8 mouse cellular contexts compared by ENCODE assay signal in genomic region chr7:31130841-31131240, GRCm38 (mm10). TPM values are rescaled to one million over a fixed set of nuclear protein-coding genes. Genes with fewer than 3 reads are reported as not detected.
DNase-seq lines count a peak whose midpoint lies in the region; ATAC-seq and TF ChIP-seq lines count a peak whose summit lies in the region.

No protein-coding gene starts in this region.

- peaks cover 8% of the 10 kb centered on the region; the same call in 1 of the 2 replicates for H3K4me1 ChIP-seq in liver, embryonic 11.5 days (replicated peaks; ENCODE audit: control insufficient read depth, insufficient read depth, low read length)
- H3K4me1 ChIP-seq in heart, postnatal 0 days (ENCODE audit: control insufficient read depth, insufficient read depth): peaks cover 5% of the 10 kb centered on the region
- H3K4me1 ChIP-seq in stomach, embryonic 14.5 days (ENCODE audit: control insufficient read depth, insufficient read depth, low read length): 0 out of 2 replicates have a peak, but pooled peaks cover 4% of the 10 kb centered on the region

- TF ChIP-seq CTCF in heart, postnatal 0 days (IDR thresholded peaks at IDR 0.05; ENCODE audit: low read depth): peak; percentile 85

- no peak overlapping the region for H3K9ac ChIP-seq in liver, embryonic 11.5 days (ENCODE audit: low read depth, low read length)
- H3K9ac ChIP-seq in heart, postnatal 0 days (replicated peaks; ENCODE audit: low read depth, low read length): no peak overlapping the region
- no peak overlapping the region for H3K9ac ChIP-seq in stomach, embryonic 14.5 days (replicated peaks; ENCODE audit: low read depth, low read length)

- no peak for TF ChIP-seq EP300 in heart, postnatal 0 days (IDR thresholded peaks at IDR 0.05; ENCODE audit: low read depth)

- peaks cover 49% of the 10 kb centered on the region for H3K36me3 ChIP-seq in liver, embryonic 11.5 days (ENCODE audit: control insufficient read depth, insufficient read depth, low read length)
- peaks cover 74% of the 10 kb centered on the region for H3K36me3 ChIP-seq in heart, postnatal 0 days (replicated peaks; ENCODE audit: control insufficient read depth, insufficient read depth, low read length)
- peaks cover 66% of the 10 kb centered on the region for H3K36me3 ChIP-seq in stomach, embryonic 14.5 days (ENCODE audit: control insufficient read depth, insufficient read depth, low read length)

- no peak overlapping the region for H3K4me3 ChIP-seq in liver, embryonic 11.5 days (ENCODE audit: low read depth, low read length)
- no peak overlapping the region for H3K4me3 ChIP-seq in heart, postnatal 0 days (ENCODE audit: low read depth, low read length)
- H3K4me3 ChIP-seq in stomach, embryonic 14.5 days (ENCODE audit: low read depth, low read length): no peak overlapping the region

- no peaks in the 10 kb centered on the region for H3K9me3 ChIP-seq in liver, embryonic 11.5 days (ENCODE audit: control insufficient read depth, low read length)
- H3K9me3 ChIP-seq in heart, postnatal 0 days (replicated peaks; ENCODE audit: control insufficient read depth, low read length): no peaks in the 10 kb centered on the region
- no peaks in the 10 kb centered on the region for H3K9me3 ChIP-seq in stomach, embryonic 14.5 days (ENCODE audit: control insufficient read depth, low read depth, low read length)

- peaks cover 27% of the 10 kb centered on the region for H3K27me3 ChIP-seq in liver, embryonic 11.5 days (replicated peaks; ENCODE audit: control insufficient read depth, insufficient read depth, low read length)
- 0 out of 2 replicates have a peak, but pooled peaks cover 13% of the 10 kb centered on the region for H3K27me3 ChIP-seq in heart, postnatal 0 days (ENCODE audit: control insufficient read depth, insufficient read depth, low read length)
- peaks cover 6% of the 10 kb centered on the region; the same call in 1 of the 2 replicates for H3K27me3 ChIP-seq in stomach, embryonic 14.5 days (ENCODE audit: control insufficient read depth, insufficient read depth, low read length)

- no peak overlapping the region for H3K4me2 ChIP-seq in liver, embryonic 11.5 days
- H3K4me2 ChIP-seq in heart, postnatal 0 days (ENCODE audit: low read depth, low read length): no peak overlapping the region
- H3K4me2 ChIP-seq in stomach, embryonic 14.5 days (replicated peaks; ENCODE audit: low read depth, low read length): no peak overlapping the region

- 38% methylated on average over 4 of the region's 4 CpGs for WGBS in liver, embryonic 11.5 days
- WGBS in heart, postnatal 0 days: 33% methylated on average over 4 of the region's 4 CpGs
- 31% methylated on average over 4 of the region's 4 CpGs for WGBS in stomach, embryonic 14.5 days

- peak; percentile 58 for DNase-seq in adrenal gland, postnatal 10 days
- DNase-seq in adrenal gland, adult 18-20 months (ENCODE audit: low spot score in 2 of 2): no peak
- peak; percentile 43 for DNase-seq in liver
- DNase-seq in liver, embryonic 11.5 days (ENCODE audit: low spot score): no peak
- DNase-seq in brain, adult 2 months (ENCODE audit: low read depth, low spot score): peak; percentile 88
- peak; percentile 73 for DNase-seq in heart, postnatal 0 days (ENCODE audit: low spot score)
- DNase-seq in lung, adult 18-20 months: peak; percentile 32 to 55

- ATAC-seq in liver, embryonic 11.5 days (replicated peaks; ENCODE audit: low FRiP score): no peak
- 0 out of 2 replicates have a peak, but pooled peaks have one; percentile 31 for ATAC-seq in heart, postnatal 0 days (ENCODE audit: insufficient read depth, low read depth)
- 0 out of 2 replicates have a peak, but pooled peaks have one; percentile 25 for ATAC-seq in stomach, embryonic 14.5 days (ENCODE audit: insufficient number of reproducible peaks, insufficient read depth, low FRiP score, low read depth)

- H3K27ac ChIP-seq in liver, embryonic 11.5 days (ENCODE audit: low read depth, low read length): no peak overlapping the region
- no peak overlapping the region for H3K27ac ChIP-seq in heart, postnatal 0 days (ENCODE audit: low read depth)
- no peak overlapping the region for H3K27ac ChIP-seq in stomach, embryonic 14.5 days (ENCODE audit: low read length)

RNA-seq across cellular contexts. Expression of gene Scn1b, which starts 4.0 kb away (rescaled TPM):
- 10 to 100 TPM; 15.7 to 39.2 TPM for total RNA-seq in adrenal gland, postnatal 10 days (2021)
- 10 to 100 TPM; 13.5 to 24.9 TPM for total RNA-seq in adrenal gland, adult 18-20 months (2021)
- polyA plus RNA-seq in liver, embryonic 11.5 days (2014; fragmentation: Nextera tagmentation; extraction: Ambion mirVana): 0.57 and 1.0 TPM in 2 replicates
- 4.7 and 28.3 TPM in 2 replicates for total RNA-seq in heart, postnatal 0 days (2014; rRNA removed; ENCODE audit: low replicate concordance)
- 4.2 and 5.3 TPM in 2 replicates for polyA plus RNA-seq in heart, postnatal 0 days (2015; fragmentation: Nextera tagmentation; extraction: Ambion mirVana)
- 1.2 and 1.4 TPM in 2 replicates for polyA plus RNA-seq in stomach, embryonic 14.5 days (2014; fragmentation: Nextera tagmentation; extraction: Ambion mirVana)

RNA-seq across cellular contexts. Expression of gene Hpn, which starts 15.8 kb away (rescaled TPM):
- total RNA-seq in adrenal gland, postnatal 10 days (2021): 10 to 100 TPM; 25.1 to 65.2 TPM
- total RNA-seq in adrenal gland, adult 18-20 months (2021): 1 to 10 TPM; 1.2 to 1.4 TPM
- polyA plus RNA-seq in liver, embryonic 11.5 days (2014; fragmentation: Nextera tagmentation; extraction: Ambion mirVana): 36.6 and 38.3 TPM in 2 replicates
- total RNA-seq in heart, postnatal 0 days (2014; rRNA removed; ENCODE audit: low replicate concordance): 6.7 and 10.5 TPM in 2 replicates
- polyA plus RNA-seq in heart, postnatal 0 days (2015; fragmentation: Nextera tagmentation; extraction: Ambion mirVana): 1.3 and 1.7 TPM in 2 replicates
- polyA plus RNA-seq in stomach, embryonic 14.5 days (2014; fragmentation: Nextera tagmentation; extraction: Ambion mirVana): 23.0 TPM in 2 replicates

RNA-seq across cellular contexts. Expression of gene Gramd1a, which starts 24.9 kb away (rescaled TPM):
- 10 to 100 TPM; 39.4 to 60.0 TPM for total RNA-seq in adrenal gland, postnatal 10 days (2021)
- total RNA-seq in adrenal gland, adult 18-20 months (2021): 10 to 100 TPM; 41.9 to 51.7 TPM
- 40.9 and 47.6 TPM in 2 replicates for polyA plus RNA-seq in liver, embryonic 11.5 days (2014; fragmentation: Nextera tagmentation; extraction: Ambion mirVana)
- 53.9 and 57.2 TPM in 2 replicates for total RNA-seq in heart, postnatal 0 days (2014; rRNA removed; ENCODE audit: low replicate concordance)
- 25.9 and 27.0 TPM in 2 replicates for polyA plus RNA-seq in heart, postnatal 0 days (2015; fragmentation: Nextera tagmentation; extraction: Ambion mirVana)
- 62.1 and 63.1 TPM in 2 replicates for polyA plus RNA-seq in stomach, embryonic 14.5 days (2014; fragmentation: Nextera tagmentation; extraction: Ambion mirVana)

RNA-seq across cellular contexts. Expression of gene Fxyd3, which starts 54.3 kb away (rescaled TPM):
- total RNA-seq in adrenal gland, postnatal 10 days (2021): 1 to 10 TPM; 4.0 to 5.6 TPM
- 1 to 10 TPM; 1.4 to 4.4 TPM for total RNA-seq in adrenal gland, adult 18-20 months (2021)
- 1.2 and 1.7 TPM in 2 replicates for polyA plus RNA-seq in liver, embryonic 11.5 days (2014; fragmentation: Nextera tagmentation; extraction: Ambion mirVana)
- 0.81 and 0.92 TPM in 2 replicates for total RNA-seq in heart, postnatal 0 days (2014; rRNA removed; ENCODE audit: low replicate concordance)
- polyA plus RNA-seq in heart, postnatal 0 days (2015; fragmentation: Nextera tagmentation; extraction: Ambion mirVana): 0.66 and 2.4 TPM in 2 replicates
- 458 and 479 TPM in 2 replicates for polyA plus RNA-seq in stomach, embryonic 14.5 days (2014; fragmentation: Nextera tagmentation; extraction: Ambion mirVana)

Comparison
In these comparisons a context has a peak if more than half of its experiments do, and no peak if none do; other contexts are left out.
1. DNase-seq: peak in adrenal gland, postnatal 10 days (single experiment), liver (single experiment), brain, adult 2 months (single experiment), heart, postnatal 0 days (single experiment) and lung, adult 18-20 months (2 of 2); none in adrenal gland, adult 18-20 months (0 of 2) and liver, embryonic 11.5 days (single experiment).